Mouse (Mus musculus) thymus, adult 2 months (tissue): ENCODE measurements at regions not wholly inside any gene's neighbourhood (a gene's known extent, or its start where the extent isn't known, plus 50 kb on each side); places are given as distances from the start of the nearest gene placed in this dataset.

Experiments used
- DNase-seq: peaks from one replicate; pipeline ENCODE4 v3.0.0; 2021
- H3K27ac ChIP-seq: fragments of 200-500 bp; 2 replicates; pipeline ENCODE4 v1.5.1; 2012; ENCODE audit warnings: low read length, control low read depth; ENCODE audit not compliant: control insufficient read depth, insufficient read depth
- H3K27me3 ChIP-seq: fragments of 200-500 bp; 2 replicates; pipeline ENCODE4 v1.6.1; 2012; ENCODE audit warnings: mild to moderate bottlenecking, low read length, moderate library complexity, mixed read lengths; ENCODE audit not compliant: control insufficient read depth, insufficient read depth
- H3K36me3 ChIP-seq: fragments of 200-500 bp; 2 replicates; pipeline ENCODE4 v1.6.1; 2012; ENCODE audit warnings: mild to moderate bottlenecking, low read length, moderate library complexity; ENCODE audit not compliant: control insufficient read depth, insufficient read depth
- H3K4me1 ChIP-seq: fragments of 200-500 bp; replicated peaks from 2 replicates; pipeline ENCODE4 v1.6.1; 2012; ENCODE audit warnings: low read length; ENCODE audit not compliant: control insufficient read depth, insufficient read depth
- H3K4me3 ChIP-seq: fragments of 200-500 bp; 2 replicates; pipeline ENCODE4 v1.5.1; 2012; ENCODE audit warnings: mild to moderate bottlenecking, low read length, control low read depth, moderate library complexity; ENCODE audit not compliant: control insufficient read depth, insufficient read depth
- CTCF ChIP-seq: fragments of 200-500 bp; IDR thresholded peaks from 2 replicates; pipeline ENCODE4 v1.5.1; 2012; ENCODE audit warnings: mild to moderate bottlenecking, control low read depth, low read length, moderate library complexity, borderline replicate concordance; ENCODE audit not compliant: control insufficient read depth, poor library complexity, insufficient read depth; ENCODE audit errors: extremely low read depth
- POLR2A ChIP-seq: fragments of 200-500 bp; IDR thresholded peaks from 2 replicates; pipeline ENCODE4 v1.6.1; 2012; ENCODE audit warnings: mild to moderate bottlenecking, low read length, control low read depth, moderate library complexity; ENCODE audit not compliant: control insufficient read depth, poor library complexity, insufficient read depth; ENCODE audit errors: extremely low read depth
- WGBS: fragments of 180-500 bp; shearing (Covaris S2); methylation state at CpG from one replicate; pipeline ENCODE4 v1.1.7; 2018; 5-methylcytosine and 5-hydroxymethylcytosine counted together

DNA sequence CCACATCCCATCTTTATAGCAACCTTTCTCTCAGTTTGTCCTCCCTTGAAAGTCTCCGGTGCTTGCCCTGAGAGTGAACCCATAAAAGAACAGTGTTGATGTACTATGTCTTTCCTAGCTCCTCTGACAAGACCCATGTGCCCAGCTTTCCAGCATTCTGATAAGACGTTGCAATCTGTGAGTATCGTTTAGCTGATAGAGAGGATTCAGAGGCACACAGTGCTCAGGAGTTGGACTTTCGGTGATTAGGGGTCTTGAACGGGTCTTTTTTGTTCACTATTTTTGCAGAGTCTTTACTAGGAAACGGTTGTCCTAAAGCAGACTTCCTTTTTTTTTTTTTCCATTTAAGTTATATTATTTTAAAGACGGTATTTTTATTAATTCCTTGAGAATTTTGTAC, 122.3 kb upstream of the Cpsf6 start:
- Histone ChIP-seq H3K27me3 (no peaks in the 10 kb centered on the region), H3K27ac (no peak overlapping the region), H3K4me3 (no peak overlapping the region), H3K4me1 (no peaks in the 10 kb centered on the region; the same call in 1 of the 2 replicates), H3K36me3 (no peaks in the 10 kb centered on the region)
- TF ChIP-seq CTCF (no peak), POLR2A (no peak)
- DNase-seq, result no peak
- 89% methylated on average over 7 of the region's 7 CpGs for WGBS

DNA sequence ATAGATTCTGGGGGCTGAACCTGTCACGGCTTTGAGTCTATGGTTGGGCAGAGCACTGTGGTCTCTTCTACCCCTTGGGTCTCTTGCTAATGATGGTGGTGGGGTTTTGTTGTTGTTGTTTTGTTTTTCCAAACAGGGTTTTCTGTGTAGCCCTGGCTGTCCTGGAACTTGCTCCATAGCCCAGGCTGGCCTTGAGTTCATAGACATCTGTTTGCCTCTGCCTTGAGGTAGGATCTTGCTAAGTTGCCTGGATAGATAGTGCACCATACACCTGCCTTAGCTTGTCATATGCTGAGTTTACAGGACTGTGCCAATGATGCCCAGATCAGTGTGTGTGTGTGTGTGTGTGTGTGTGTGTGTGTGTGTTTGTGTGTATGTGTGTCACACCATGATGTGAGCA, 121.6 kb upstream of the Cpsf6 start:
- WGBS, result 100% methylated on average over 1 of the region's 1 CpGs
- H3K27me3 ChIP-seq, result no peaks in the 10 kb centered on the region
- H3K4me1 ChIP-seq, result no peaks in the 10 kb centered on the region; the same call in 1 of the 2 replicates
- TF ChIP-seq POLR2A (no peak), CTCF (no peak)
- DNase-seq, result no peak
- no peak overlapping the region for H3K27ac ChIP-seq
- no peak overlapping the region for H3K4me3 ChIP-seq
- no peaks in the 10 kb centered on the region for H3K36me3 ChIP-seq

DNA sequence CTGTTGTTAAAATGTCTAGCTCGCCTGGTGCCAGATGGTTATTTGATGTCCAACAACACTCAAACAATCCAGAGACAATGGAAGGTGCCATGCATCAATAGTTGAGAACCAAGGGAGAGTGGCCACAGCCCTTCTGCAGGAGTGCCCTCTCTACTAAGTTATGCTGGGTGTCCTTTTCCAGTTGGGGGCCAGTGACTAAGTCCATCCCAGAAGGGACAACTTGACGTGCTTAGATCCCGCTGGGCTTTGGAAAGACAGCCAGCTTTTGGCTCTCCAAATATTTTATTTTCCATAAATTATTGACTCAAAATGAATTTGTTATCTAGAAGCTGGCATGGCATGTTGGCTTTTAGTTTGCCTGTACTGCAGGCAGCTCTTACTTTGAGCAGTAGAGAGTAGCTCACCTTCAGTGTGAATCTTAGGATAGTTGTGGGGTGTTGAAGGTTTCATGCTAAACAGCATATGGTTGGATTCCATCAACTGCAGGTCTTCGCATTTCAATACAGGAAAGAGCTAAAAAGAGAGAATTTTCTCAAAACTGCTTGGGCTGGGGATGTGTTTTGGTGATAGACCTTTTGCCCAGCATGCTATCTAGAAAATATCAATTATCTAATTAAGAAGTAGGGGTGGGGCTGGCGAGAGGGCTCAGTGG, 120.8 kb upstream of the Cpsf6 start:
- DNase-seq, result no peak
- Histone ChIP-seq H3K27ac (no peak overlapping the region), H3K4me3 (no peak overlapping the region), H3K27me3 (no peaks in the 10 kb centered on the region), H3K36me3 (no peaks in the 10 kb centered on the region), H3K4me1 (no peaks in the 10 kb centered on the region; the same call in 1 of the 2 replicates)
- no peak for TF ChIP-seq POLR2A
- TF ChIP-seq CTCF, result no peak
- 98% methylated on average over 5 of the region's 5 CpGs for WGBS

DNA sequence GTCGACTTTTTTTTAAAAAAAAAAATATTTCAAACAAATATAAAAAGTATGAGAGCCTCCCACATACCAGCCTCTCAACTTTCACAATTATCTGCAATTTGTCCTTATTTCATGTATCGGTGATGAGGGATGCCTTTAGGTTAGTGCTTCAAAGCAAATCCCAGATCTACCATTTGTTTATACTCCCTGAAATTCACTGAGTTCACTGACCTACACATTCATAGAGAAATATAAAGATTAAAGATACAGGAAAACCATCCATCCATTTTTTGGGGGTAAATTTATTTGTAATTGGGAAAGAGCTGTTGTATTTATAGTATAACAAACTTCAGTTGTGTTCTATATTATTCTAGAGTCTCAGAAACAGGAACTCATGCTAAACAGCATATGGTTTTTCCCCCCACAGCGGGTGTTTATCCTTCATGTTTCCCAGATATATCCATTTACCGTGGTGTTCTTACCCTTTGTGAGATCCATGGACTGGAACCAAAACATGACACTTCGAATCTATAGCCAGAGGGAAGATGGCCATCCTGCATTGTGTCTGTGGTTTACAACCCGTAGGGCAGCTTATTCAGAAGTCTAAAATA, 120.1 kb upstream of the Cpsf6 start:
- TF ChIP-seq POLR2A (no peak), CTCF (no peak)
- no peak overlapping the region for H3K4me3 ChIP-seq
- no peaks in the 10 kb centered on the region for H3K36me3 ChIP-seq
- WGBS, result 92% methylated on average over 6 of the region's 6 CpGs
- H3K27ac ChIP-seq, result no peak overlapping the region
- no peaks in the 10 kb centered on the region for H3K27me3 ChIP-seq
- no peak for DNase-seq
- H3K4me1 ChIP-seq, result no peaks in the 10 kb centered on the region; the same call in 1 of the 2 replicates

DNA sequence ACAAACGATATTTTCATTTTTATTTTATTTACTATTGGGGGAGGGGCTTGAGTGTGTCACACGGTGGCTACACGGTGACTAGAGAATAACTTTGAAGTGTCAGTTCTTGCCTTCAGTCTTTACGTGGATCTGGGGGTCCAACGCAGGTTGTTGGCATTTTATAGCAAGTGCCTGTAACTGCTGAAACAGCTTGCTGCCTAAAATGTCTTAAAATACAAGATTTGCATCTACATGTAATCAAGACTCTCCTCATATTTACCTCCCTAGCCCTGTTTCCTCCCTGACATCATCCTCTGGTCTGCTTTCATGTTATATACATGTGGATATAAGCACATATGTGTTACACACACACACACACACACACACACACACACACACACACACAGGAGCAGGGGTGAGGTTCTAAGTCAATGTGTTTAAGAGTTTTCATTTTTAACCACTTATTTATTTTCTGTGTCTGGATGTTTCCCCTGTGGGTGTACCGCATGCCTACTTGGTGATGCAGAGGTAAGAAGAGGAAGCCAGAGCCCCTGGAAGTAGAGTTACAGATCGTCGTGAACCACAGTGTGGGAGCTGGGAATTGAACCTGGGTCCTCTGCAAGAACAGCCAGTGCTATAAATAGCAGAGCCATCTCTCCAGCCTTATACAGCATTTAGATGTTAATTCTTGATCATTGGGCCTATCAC, 119.5 kb upstream of the Cpsf6 start:
- Histone ChIP-seq H3K27me3 (no peaks in the 10 kb centered on the region), H3K27ac (no peak overlapping the region), H3K36me3 (no peaks in the 10 kb centered on the region), H3K4me3 (no peak overlapping the region), H3K4me1 (peaks cover 1% of the 10 kb centered on the region)
- DNase-seq, result no peak
- WGBS, result 90% methylated on average over 8 of the region's 8 CpGs
- TF ChIP-seq CTCF (no peak), POLR2A (no peak)

DNA sequence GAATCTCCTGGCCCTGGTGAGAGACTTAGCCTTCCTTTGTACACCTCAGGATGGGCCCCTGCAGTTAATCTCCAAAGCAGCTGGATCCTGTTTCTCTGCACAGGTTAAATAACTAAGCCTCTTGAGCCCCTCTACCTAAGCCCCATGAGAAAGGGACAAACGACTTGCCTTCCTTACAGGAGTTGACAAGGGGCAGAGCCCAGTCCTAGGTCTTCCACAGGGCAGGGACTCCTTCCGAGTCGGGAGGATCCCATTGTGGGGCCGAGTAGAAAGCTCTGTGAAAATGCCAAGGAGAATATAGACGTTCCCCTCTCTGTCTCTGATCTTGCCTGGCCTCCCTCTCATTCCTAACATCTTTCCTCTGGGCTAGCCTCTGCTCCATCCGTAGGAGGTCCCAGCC, 118.7 kb upstream of the Cpsf6 start:
- H3K4me3 ChIP-seq, result no peak overlapping the region
- H3K4me1 ChIP-seq, result peaks cover 4% of the 10 kb centered on the region
- no peaks in the 10 kb centered on the region for H3K36me3 ChIP-seq
- TF ChIP-seq POLR2A (no peak), CTCF (no peak)
- H3K27me3 ChIP-seq, result no peaks in the 10 kb centered on the region
- WGBS, result 85% methylated on average over 6 of the region's 6 CpGs
- no peak overlapping the region for H3K27ac ChIP-seq
- DNase-seq, result no peak
